Mouse (Mus musculus) testis, postnatal 14 days (tissue): ENCODE results near the gene Ccm2l.

Source experiments
- DNase-seq: peaks from one replicate; pipeline ENCODE4 v3.0.0; 2021; ENCODE audit warnings: low spot score

The Ccm2l gene

GRCm38 (mm10) chr2:153065747-153066508 lies at the start of gene Ccm2l:
Ccm2l (plus strand) TSS chr2:153065955.
- no peak for DNase-seq

GRCm38 (mm10) chr2:153016786-153017185 lies 49.0 kb upstream of the Ccm2l start:
- DNase-seq = no peak

GRCm38 (mm10) chr2:153019355-153019754 lies 46.4 kb upstream of the Ccm2l start:
- no peak for DNase-seq

GRCm38 (mm10) chr2:153021163-153021562 lies 44.6 kb upstream of the Ccm2l start:
- DNase-seq = no peak

- no peak for DNase-seq
These were observed 42.9 kb upstream of the Ccm2l start for GRCm38 (mm10) chr2:153022855-153023254.

- DNase-seq = no peak
These were observed 39.7 kb upstream of the Ccm2l start for GRCm38 (mm10) chr2:153026052-153026451.

GRCm38 (mm10) chr2:153027501-153027900 lies 38.3 kb upstream of the Ccm2l start:
- no peak for DNase-seq

- DNase-seq = no peak
These were observed 35.3 kb upstream of the Ccm2l start for GRCm38 (mm10) chr2:153030422-153030821.

GRCm38 (mm10) chr2:153031126-153032082 lies 34.4 kb upstream of the Ccm2l start, which contains the start of gene Xkr7:
Xkr7 (plus strand) TSS chr2:153031852.
- DNase-seq = no peak

GRCm38 (mm10) chr2:153032083-153032842 lies 33.5 kb upstream of the Ccm2l start:
- peak; percentile 78 for DNase-seq

- DNase-seq = no peak
These were observed 32.8 kb upstream of the Ccm2l start for GRCm38 (mm10) chr2:153032973-153033372.

GRCm38 (mm10) chr2:153033545-153034230 lies 32.1 kb upstream of the Ccm2l start:
- DNase-seq = no peak

GRCm38 (mm10) chr2:153036690-153037089 lies 29.1 kb upstream of the Ccm2l start:
- DNase-seq = no peak

- no peak for DNase-seq
These were observed 21.9 kb upstream of the Ccm2l start for GRCm38 (mm10) chr2:153043886-153044285.

GRCm38 (mm10) chr2:153045884-153046299 lies 19.9 kb upstream of the Ccm2l start:
- DNase-seq = no peak

GRCm38 (mm10) chr2:153047828-153048465 lies 17.8 kb upstream of the Ccm2l start:
- DNase-seq = peak; percentile 55

- no peak for DNase-seq
These were observed 16.3 kb upstream of the Ccm2l start for GRCm38 (mm10) chr2:153049288-153049996.

- no peak for DNase-seq
These were observed 15.8 kb upstream of the Ccm2l start for GRCm38 (mm10) chr2:153049997-153050358.

GRCm38 (mm10) chr2:153051095-153051494 lies 14.7 kb upstream of the Ccm2l start:
- DNase-seq = no peak

- DNase-seq = no peak
These were observed 14.2 kb upstream of the Ccm2l start for GRCm38 (mm10) chr2:153051537-153051936.
